Mouse (Mus musculus): Measurements from ENCODE around the gene Naip2.
A peak's percentile ranks its signal among the peaks of the same experiment; 100 is the strongest.

Naip2 gene

DNA sequence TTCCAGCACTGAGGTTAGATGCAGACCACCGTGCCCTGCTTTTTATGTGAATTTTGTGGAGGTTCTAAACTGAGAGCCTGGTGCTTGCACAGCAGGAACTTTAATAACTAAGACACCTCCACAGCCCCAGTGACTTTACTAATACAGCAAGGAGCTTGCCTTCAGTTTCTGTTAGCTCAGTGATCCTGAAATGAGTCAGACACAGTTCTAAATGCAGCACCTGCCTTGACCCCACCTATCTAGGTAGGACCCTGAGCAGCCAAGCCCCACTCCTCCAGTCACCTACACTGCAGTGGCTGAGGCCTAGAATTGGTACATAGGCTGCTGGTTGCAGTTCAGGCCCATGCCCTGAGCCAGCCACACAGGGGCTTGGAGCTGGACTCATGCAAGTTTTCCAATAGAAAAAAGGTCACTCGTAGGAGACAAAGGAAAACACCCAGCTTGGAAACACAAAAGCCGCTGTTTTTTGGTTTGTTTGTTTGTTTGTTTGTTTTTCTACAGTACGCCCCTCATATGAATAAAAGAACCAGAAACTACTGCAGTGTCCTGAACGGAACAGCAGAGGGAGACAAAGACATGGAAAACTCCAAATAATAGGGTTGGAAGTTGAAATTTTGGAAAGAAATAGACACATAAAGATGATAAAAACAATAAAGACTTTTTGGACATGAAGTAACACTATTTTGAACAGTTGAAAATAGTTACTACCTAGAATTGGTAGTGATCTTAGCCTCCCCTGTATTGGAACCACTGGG, 89.5 kb downstream of the Naip2 start:
- DNase-seq (ENCODE audit: low read depth, low spot score): peak; percentile 22

DNA sequence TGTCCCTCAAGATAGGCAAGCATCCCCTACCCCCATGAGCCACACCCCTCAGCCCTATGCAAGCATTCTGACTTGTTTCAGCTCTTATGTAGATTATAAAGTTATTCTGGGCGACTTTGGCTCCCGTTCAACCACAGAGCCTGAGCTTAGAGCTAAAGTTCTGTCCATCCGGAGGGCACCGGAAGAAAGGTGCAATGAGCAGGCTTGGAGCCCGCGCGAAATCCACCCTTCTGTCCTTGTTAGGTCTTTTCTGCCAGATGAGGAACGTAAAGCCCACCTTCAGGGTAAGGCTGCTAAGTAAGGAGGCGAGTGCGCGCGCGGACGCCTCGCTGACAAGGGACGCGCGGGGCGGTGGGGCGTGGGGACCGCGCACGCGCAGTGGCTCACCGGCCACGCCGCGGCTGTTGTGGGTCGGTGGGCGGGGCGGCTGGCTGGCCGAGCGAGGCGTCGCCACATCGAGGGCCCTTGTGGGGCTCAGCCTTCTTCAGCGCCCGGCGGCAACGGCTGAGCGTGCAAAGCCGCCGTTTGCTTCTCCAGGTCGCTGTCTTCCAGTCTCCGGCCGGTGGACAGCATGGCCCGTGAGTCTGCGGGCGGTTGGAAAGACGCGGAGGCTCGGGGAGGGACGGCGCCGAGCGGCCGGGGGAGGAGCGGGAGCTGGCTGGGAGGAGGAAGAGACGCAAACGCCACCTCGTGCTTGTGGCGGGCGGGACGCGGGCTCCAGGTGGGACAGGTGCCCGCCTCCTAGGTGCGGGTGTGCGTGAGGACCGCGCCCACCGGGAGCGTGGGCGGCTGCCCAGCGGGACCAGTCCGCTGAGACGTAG, 94.0 kb downstream of the Naip2 start, which contains the start of gene Serf1:
Gene Serf1 (plus strand): TSS at position 361 of the 821 bp plus-strand sequence.
- peak; percentile 82 for DNase-seq (ENCODE audit: low read depth, low spot score)

DNA sequence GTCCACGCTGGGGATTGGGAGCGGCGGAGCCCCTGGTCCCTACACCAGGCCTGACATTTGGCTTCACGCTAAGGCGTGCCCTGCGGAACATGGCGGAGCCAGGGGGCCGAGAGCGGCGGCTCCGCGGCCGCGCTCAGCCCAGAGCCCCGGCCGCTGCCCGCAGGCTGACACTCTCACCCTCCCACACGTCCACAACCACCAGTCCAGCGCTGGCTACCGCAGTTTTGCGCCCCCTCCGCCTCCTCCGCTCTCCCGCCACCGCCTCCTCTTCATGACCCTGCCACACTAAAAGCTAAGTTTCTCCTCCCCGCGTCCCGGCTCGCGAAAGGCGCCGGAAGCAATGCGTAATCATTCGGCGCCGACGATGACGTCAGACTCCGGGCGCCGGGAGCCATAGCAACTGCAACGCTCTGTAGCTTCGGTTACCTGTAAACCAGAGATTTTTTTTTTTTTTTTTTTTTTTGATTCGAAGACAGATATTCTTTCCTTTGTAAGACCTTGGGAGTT, 98.1 kb downstream of the Naip2 start, which contains the start of gene Bdp1:
Gene Bdp1 (minus strand): TSS at position 323 of the 507 bp plus-strand sequence.
- peak; percentile 96 for DNase-seq (ENCODE audit: low read depth, low spot score)

- DNase-seq (ENCODE audit: low read depth, low spot score): peak; percentile 7
Observed at GRCm38 (mm10) chr13:100103052-100103658, 98.7 kb downstream of the Naip2 start.

GRCm38 (mm10) chr13:100098808-100099207, 103.1 kb downstream of the Naip2 start:
- DNase-seq (ENCODE audit: low read depth, low spot score): no peak
